12 mouse cellular contexts compared by ENCODE assay signal in genomic region chr2:42661656-42662315, GRCm38 (mm10). TPM values are rescaled to one million over a fixed set of nuclear protein-coding genes. Genes with fewer than 3 reads are reported as not detected.
DNase-seq lines count a peak whose midpoint lies in the region; ATAC-seq and TF ChIP-seq lines count a peak whose summit lies in the region.
"Had no signal": no experiment of that assay in that cellular context is flagged by ENCODE, and none has a peak within 500 bp of the region (broad histone marks: within the 10 kb centered on the region; RNA-seq: fewer than 3 reads in every experiment).

No protein-coding gene starts in this region.

- H3K4me1 ChIP-seq in embryonic facial prominence, embryonic 11.5 days (ENCODE audit: control insufficient read depth, insufficient read depth, low read length) = no peaks in the 10 kb centered on the region
- H3K4me1 ChIP-seq in embryonic facial prominence, embryonic 10.5 days = no peaks in the 10 kb centered on the region
- no peaks in the 10 kb centered on the region; the same call in 1 of the 2 replicates for H3K4me1 ChIP-seq in midbrain, embryonic 12.5 days
- H3K4me1 ChIP-seq: stomach, embryonic 15.5 days had no signal

- no peaks in the 10 kb centered on the region for H3K27me3 ChIP-seq in embryonic facial prominence, embryonic 11.5 days (ENCODE audit: control insufficient read depth, insufficient read depth, low read length)
- no peaks in the 10 kb centered on the region for H3K27me3 ChIP-seq in embryonic facial prominence, embryonic 10.5 days (replicated peaks; ENCODE audit: low read depth, poor library complexity, severe bottlenecking)
- H3K27me3 ChIP-seq in midbrain, embryonic 12.5 days = no peaks in the 10 kb centered on the region
- H3K27me3 ChIP-seq: stomach, embryonic 15.5 days had no signal

- WGBS in embryonic facial prominence, embryonic 11.5 days = 35% methylated on average over 10 of the region's 10 CpGs
- WGBS in embryonic facial prominence, embryonic 10.5 days = 42% methylated on average over 10 of the region's 10 CpGs
- 36% methylated on average over 10 of the region's 10 CpGs for WGBS in midbrain, embryonic 12.5 days

- peak; percentile 75 for TF ChIP-seq CTCF in left cerebral cortex, adult 2 months (IDR thresholded peaks at IDR 0.05)

- peak; percentile 73 for DNase-seq in embryonic facial prominence, embryonic 11.5 days (ENCODE audit: low spot score)
- DNase-seq in embryonic facial prominence, embryonic 10.5 days (ENCODE audit: low spot score) = no peak
- DNase-seq in left cerebral cortex, adult 2 months (ENCODE audit: extremely low spot score in 1 of 2, low spot score in 2 of 2) = no peak
- DNase-seq in left cerebral cortex, adult 8-10 months (ENCODE audit: low spot score in 2 of 2) = no peak
- peak; percentile 15 for DNase-seq in R1 (ENCODE audit: low read depth, low spot score)
- no peak for DNase-seq in right cerebral cortex, postnatal 10 days (ENCODE audit: low spot score in 2 of 2)
- no peak for DNase-seq in adrenal gland, postnatal 25 days
- DNase-seq: heart, postnatal 4 days had no signal

- no peaks in the 10 kb centered on the region for H3K9me3 ChIP-seq in embryonic facial prominence, embryonic 11.5 days (replicated peaks; ENCODE audit: control insufficient read depth, low read length)
- H3K9me3 ChIP-seq in embryonic facial prominence, embryonic 10.5 days = no peaks in the 10 kb centered on the region
- H3K9me3 ChIP-seq in midbrain, embryonic 12.5 days = no peaks in the 10 kb centered on the region
- H3K9me3 ChIP-seq: stomach, embryonic 15.5 days had no signal

- H3K4me2 ChIP-seq in embryonic facial prominence, embryonic 11.5 days (ENCODE audit: low read depth, low read length) = no peak overlapping the region
- no peak overlapping the region for H3K4me2 ChIP-seq in midbrain, embryonic 12.5 days (replicated peaks)
- H3K4me2 ChIP-seq: stomach, embryonic 15.5 days had no signal

- no peak overlapping the region for H3K27ac ChIP-seq in embryonic facial prominence, embryonic 11.5 days (replicated peaks; ENCODE audit: low read depth, low read length)
- H3K27ac ChIP-seq in embryonic facial prominence, embryonic 10.5 days (replicated peaks) = no peak overlapping the region
- no peak overlapping the region for H3K27ac ChIP-seq in left cerebral cortex, adult 2 months
- no peak overlapping the region for H3K27ac ChIP-seq in midbrain, embryonic 12.5 days (replicated peaks)
- H3K27ac ChIP-seq: stomach, embryonic 15.5 days had no signal

- no peak overlapping the region for H3K4me3 ChIP-seq in embryonic facial prominence, embryonic 11.5 days (ENCODE audit: low read depth, low read length)
- no peak overlapping the region for H3K4me3 ChIP-seq in embryonic facial prominence, embryonic 10.5 days
- H3K4me3 ChIP-seq in left cerebral cortex, adult 2 months = no peak overlapping the region
- no peak overlapping the region for H3K4me3 ChIP-seq in midbrain, embryonic 12.5 days
- H3K4me3 ChIP-seq: stomach, embryonic 15.5 days had no signal

- ATAC-seq in embryonic facial prominence, embryonic 11.5 days (replicated peaks; ENCODE audit: insufficient number of reproducible peaks, low FRiP score, low TSS enrichment, low read depth) = no peak
- 0 out of 2 replicates have a peak, but pooled peaks have one; percentile 58 for ATAC-seq in midbrain, embryonic 12.5 days (ENCODE audit: low FRiP score, low read depth)
- ATAC-seq: CD4-positive, CD25-positive, alpha-beta regulatory T cell, adult 4 months had no signal

- H3K9ac ChIP-seq in embryonic facial prominence, embryonic 11.5 days (replicated peaks; ENCODE audit: low read length) = no peak overlapping the region
- no peak overlapping the region for H3K9ac ChIP-seq in midbrain, embryonic 12.5 days (replicated peaks)
- H3K9ac ChIP-seq: stomach, embryonic 15.5 days had no signal

- no peaks in the 10 kb centered on the region for H3K36me3 ChIP-seq in embryonic facial prominence, embryonic 11.5 days (replicated peaks; ENCODE audit: control insufficient read depth, insufficient read depth, low read depth, low read length)
- no peaks in the 10 kb centered on the region for H3K36me3 ChIP-seq in embryonic facial prominence, embryonic 10.5 days (replicated peaks)
- no peaks in the 10 kb centered on the region for H3K36me3 ChIP-seq in midbrain, embryonic 12.5 days
- H3K36me3 ChIP-seq: stomach, embryonic 15.5 days had no signal

- intact Hi-C loops in left cerebral cortex, adult 2 months (cut with DNase I) = loop anchor here (10.0 kb wide), 2 partner anchors 597 to 613 kb away; no protein-coding TSS in a partner anchor

RNA-seq across cellular contexts. Expression of gene Lrp1b, which starts 8.4 kb away (rescaled TPM):
- polyA plus RNA-seq in embryonic facial prominence, embryonic 11.5 days (2014; fragmentation: Nextera tagmentation; extraction: Ambion mirVana) = 0.48 and 0.89 TPM in 2 replicates
- polyA plus RNA-seq in embryonic facial prominence, embryonic 10.5 days (2016; fragmentation: Nextera tagmentation; extraction: Ambion mirVana) = 0.51 and 0.63 TPM in 2 replicates
- 10 to 100 TPM; 59.1 to 65.2 TPM for total RNA-seq in left cerebral cortex, adult 2 months (2021)
- 10 to 100 TPM; 59.4 to 62.7 (median 61.1) TPM for total RNA-seq in left cerebral cortex, adult 8-10 months (2022)
- 7.4 and 9.1 TPM in 2 replicates for polyA plus RNA-seq in midbrain, embryonic 12.5 days (2016; fragmentation: Nextera tagmentation; extraction: Ambion mirVana)
- 2.0 and 4.0 TPM in 2 replicates for total RNA-seq in adrenal gland, postnatal 25 days (2021)
- total RNA-seq: neutrophil, adult 5-6 weeks had no signal
- polyA plus RNA-seq: CD4-positive, CD25-positive, alpha-beta regulatory T cell, adult 4 months had no signal

Comparison
In these comparisons a context has a peak if more than half of its experiments do, and no peak if none do; other contexts are left out.
1. DNase-seq: peak in embryonic facial prominence, embryonic 11.5 days (single experiment) and R1 (single experiment); none in embryonic facial prominence, embryonic 10.5 days (single experiment), left cerebral cortex, adult 2 months (0 of 2), left cerebral cortex, adult 8-10 months (0 of 2), right cerebral cortex, postnatal 10 days (0 of 2) and adrenal gland, postnatal 25 days (single experiment).
2. RNA of gene Lrp1b, which starts 8.4 kb away (total RNA-seq): 59.1 to 65.2 TPM in left cerebral cortex, adult 2 months and 59.4 to 62.7 TPM in left cerebral cortex, adult 8-10 months; 2.0 to 4.0 TPM in adrenal gland, postnatal 25 days; every median in the first group is over 10 times any median in the second.